Mouse (Mus musculus) hindbrain, postnatal 0 days (tissue): Measurements from ENCODE around the gene Nell2. TPM values are rescaled to one million over a fixed set of nuclear protein-coding genes. Genes with fewer than 3 reads are reported as not detected.

Experiments used
- ATAC-seq: fragments of 200-750 bp; cut with Nextera tagmentation; 2 replicates; pipeline ENCODE4 v1.8.0; 2017; ENCODE audit warnings: mild to moderate bottlenecking, moderate TSS enrichment, moderate library complexity
- DNase-seq: peaks from one replicate; pipeline ENCODE4 v3.0.0-alpha.2; 2015; ENCODE audit warnings: low spot score
- H3K27ac ChIP-seq: fragments of 300-500 bp; sonication (generic); 2 replicates; pipeline ENCODE4 v1.5.1; 2014; ENCODE audit warnings: mild to moderate bottlenecking
- H3K27me3 ChIP-seq: fragments of 300-500 bp; sonication (generic); 2 replicates; pipeline ENCODE4 v1.6.1; 2014; ENCODE audit warnings: low read length, mixed read lengths; ENCODE audit not compliant: insufficient read depth
- H3K36me3 ChIP-seq: fragments of 300-500 bp; sonication (generic); 2 replicates; pipeline ENCODE4 v1.6.1; 2014; ENCODE audit warnings: low read length, mixed read lengths; ENCODE audit not compliant: insufficient read depth
- H3K4me1 ChIP-seq: fragments of 300-500 bp; sonication (generic); 2 replicates; pipeline ENCODE4 v1.6.1; 2014; ENCODE audit warnings: antibody characterized with exemption, low read length, mixed read lengths; ENCODE audit not compliant: insufficient read depth
- H3K4me2 ChIP-seq: fragments of 300-500 bp; sonication (generic); 2 replicates; pipeline ENCODE4 v1.6.1; 2014; ENCODE audit warnings: low read depth, mild to moderate bottlenecking, low read length, moderate library complexity, mixed read lengths
- H3K4me3 ChIP-seq: fragments of 300-500 bp; sonication (generic); 2 replicates; pipeline ENCODE4 v1.5.1; 2014; ENCODE audit warnings: low read length
- H3K9ac ChIP-seq: fragments of 300-500 bp; sonication (generic); replicated peaks from 2 replicates; pipeline ENCODE4 v1.6.1; 2014; ENCODE audit warnings: mild to moderate bottlenecking, low read length, moderate library complexity, mixed read lengths
- H3K9me3 ChIP-seq: fragments of 300-500 bp; sonication (generic); 2 replicates; pipeline ENCODE4 v1.6.1; 2016; ENCODE audit warnings: low read length, mixed read lengths
- CTCF ChIP-seq: IDR thresholded peaks from 2 replicates; pipeline ENCODE4 v1.5.1; 2016; ENCODE audit warnings: antibody characterized with exemption, control low read depth, low read depth
- WGBS: fragments of 180-500 bp; shearing (Covaris S2); extraction: QIAGEN DNeasy Blood & Tissue Kit; methylation state at CpG from one replicate; pipeline ENCODE4 v1.1.7; 2014; 5-methylcytosine and 5-hydroxymethylcytosine counted together
- polyA plus RNA-seq: library from polyadenylated mRNA; unstranded; fragments of >200 nt; fragmentation: Nextera tagmentation; extraction: Ambion mirVana; gene quantifications from 2 replicates; pipeline ENCODE4 v1.2.1, GENCODE M21; 2015
- total RNA-seq: library from RNA; depleted of rRNA; stranded (reverse); fragments of >200 nt; gene quantifications from 2 replicates; pipeline ENCODE4 v1.2.3, GENCODE M21; 2014

The Nell2 gene
- total and polyA plus RNA-seq, 2 experiments from 2014 or later, result 148 to 173 TPM

- no peaks in the 10 kb centered on the region for H3K36me3 ChIP-seq
- H3K9ac ChIP-seq, result no peak overlapping the region
- no peak overlapping the region for H3K4me2 ChIP-seq
- TF ChIP-seq CTCF, result no peak
- 48% methylated on average over 10 of the region's 10 CpGs for WGBS
- H3K27ac ChIP-seq, result no peak overlapping the region
- DNase-seq (no peak), ATAC-seq (no peak)
- H3K4me3 ChIP-seq, result no peak overlapping the region
- no peaks in the 10 kb centered on the region for H3K9me3 ChIP-seq
- no peaks in the 10 kb centered on the region for H3K27me3 ChIP-seq
- H3K4me1 ChIP-seq, result no peaks in the 10 kb centered on the region
Measured at GRCm38 (mm10) chr15:95137018-95137810, 391.1 kb downstream of the Nell2 start.

- Histone ChIP-seq H3K27me3 (no peaks in the 10 kb centered on the region), H3K27ac (no peak overlapping the region), H3K4me1 (no peaks in the 10 kb centered on the region), H3K36me3 (no peaks in the 10 kb centered on the region), H3K9ac (no peak overlapping the region), H3K4me3 (no peak overlapping the region), H3K4me2 (no peak overlapping the region), H3K9me3 (no peaks in the 10 kb centered on the region)
- peak; percentile 56 for ATAC-seq
- WGBS, result 87% methylated on average over 17 of the region's 17 CpGs
- DNase-seq, result no peak
- no peak for TF ChIP-seq CTCF
Measured at GRCm38 (mm10) chr15:95135926-95136609, 392.3 kb downstream of the Nell2 start.

- Histone ChIP-seq H3K36me3 (no peaks in the 10 kb centered on the region), H3K4me2 (no peak overlapping the region), H3K27ac (no peak overlapping the region), H3K4me3 (no peak overlapping the region), H3K27me3 (no peaks in the 10 kb centered on the region), H3K9ac (no peak overlapping the region), H3K4me1 (no peaks in the 10 kb centered on the region), H3K9me3 (no peaks in the 10 kb centered on the region)
- TF ChIP-seq CTCF, result no peak
- 62% methylated on average over 4 of the region's 4 CpGs for WGBS
- no peak for ATAC-seq
- no peak for DNase-seq
Measured at GRCm38 (mm10) chr15:95131401-95131800, 397.0 kb downstream of the Nell2 start.

GRCm38 (mm10) chr15:95108626-95109025 lies 419.7 kb downstream of the Nell2 start:
- no peak for ATAC-seq
- Histone ChIP-seq H3K27ac (no peak overlapping the region), H3K4me1 (no peaks in the 10 kb centered on the region), H3K9ac (no peak overlapping the region), H3K27me3 (no peaks in the 10 kb centered on the region), H3K36me3 (no peaks in the 10 kb centered on the region), H3K9me3 (no peaks in the 10 kb centered on the region), H3K4me3 (no peak overlapping the region), H3K4me2 (no peak overlapping the region)
- no peak for DNase-seq
- WGBS, result 76% methylated on average over 4 of the region's 4 CpGs
- TF ChIP-seq CTCF, result no peak

- ATAC-seq, result no peak
- Histone ChIP-seq H3K36me3 (no peaks in the 10 kb centered on the region), H3K9ac (no peak overlapping the region), H3K27me3 (no peaks in the 10 kb centered on the region), H3K4me3 (no peak overlapping the region), H3K4me2 (no peak overlapping the region), H3K4me1 (no peaks in the 10 kb centered on the region), H3K9me3 (no peaks in the 10 kb centered on the region), H3K27ac (no peak overlapping the region)
- WGBS, result 65% methylated on average over 8 of the region's 8 CpGs
- DNase-seq, result no peak
- no peak for TF ChIP-seq CTCF
Measured at GRCm38 (mm10) chr15:95107246-95107809, 421.0 kb downstream of the Nell2 start.

DNA sequence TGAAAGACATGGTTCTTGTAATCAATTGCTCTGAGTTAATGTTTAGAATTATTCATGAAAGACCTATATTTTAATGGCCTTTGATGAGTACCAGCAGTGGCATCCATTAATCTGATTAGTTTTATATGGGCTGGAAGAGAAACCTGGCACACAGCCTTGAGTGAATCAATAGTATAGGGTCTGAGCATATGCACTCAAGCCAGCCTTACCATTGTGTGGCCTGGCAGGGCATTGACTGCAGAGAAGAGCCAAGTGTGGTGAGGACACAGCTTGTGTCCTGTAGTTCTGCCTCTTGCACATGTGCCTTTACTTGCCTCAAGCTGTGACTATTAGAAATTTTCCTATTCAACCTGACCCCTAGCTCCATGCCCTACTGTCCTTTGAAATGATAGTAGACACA lies 426.8 kb downstream of the Nell2 start:
- H3K4me1 ChIP-seq, result no peaks in the 10 kb centered on the region
- no peak for ATAC-seq
- H3K9ac ChIP-seq, result no peak overlapping the region
- no peaks in the 10 kb centered on the region for H3K27me3 ChIP-seq
- no peak overlapping the region for H3K4me3 ChIP-seq
- no peak for TF ChIP-seq CTCF
- H3K27ac ChIP-seq, result no peak overlapping the region
- no peaks in the 10 kb centered on the region for H3K9me3 ChIP-seq
- DNase-seq, result no peak
- H3K4me2 ChIP-seq, result no peak overlapping the region
- no peaks in the 10 kb centered on the region for H3K36me3 ChIP-seq
